Mouse (Mus musculus): ENCODE measurements at regions not wholly inside any gene's neighbourhood (a gene's known extent, or its start where the extent isn't known, plus 50 kb on each side); places are given as distances from the start of the nearest gene placed in this dataset.

DNA sequence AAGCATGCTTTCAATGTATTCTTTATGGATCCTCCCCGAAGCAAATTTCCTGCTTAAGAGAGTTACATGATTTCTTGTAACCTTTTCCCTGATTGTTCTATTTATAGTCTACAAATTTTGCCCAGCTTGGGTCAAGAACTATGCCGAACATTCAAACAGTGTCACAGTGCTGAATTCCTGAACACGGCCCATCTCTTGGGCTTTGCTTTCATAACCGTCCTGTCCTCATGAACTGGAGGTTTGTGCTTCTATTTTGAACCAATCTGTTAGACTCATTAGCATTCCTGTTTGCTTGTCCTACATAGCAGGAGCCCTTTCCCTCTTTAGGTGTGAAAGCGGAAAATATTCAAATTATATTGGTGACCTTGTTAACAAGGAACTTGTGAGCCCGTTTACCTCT lies 181.2 kb downstream of the Klf6 start:
- no peak for TF ChIP-seq CTCF (IDR thresholded peaks at IDR 0.05; ENCODE audit: control insufficient read depth, insufficient read depth, insufficient replicate concordance, low read depth, low read length)
- no peak for TF ChIP-seq POLR2A (IDR thresholded peaks at IDR 0.05; ENCODE audit: control insufficient read depth, low read depth, low read length)
